Mouse (Mus musculus): Measurements from ENCODE around the gene Cav2.

DNA sequence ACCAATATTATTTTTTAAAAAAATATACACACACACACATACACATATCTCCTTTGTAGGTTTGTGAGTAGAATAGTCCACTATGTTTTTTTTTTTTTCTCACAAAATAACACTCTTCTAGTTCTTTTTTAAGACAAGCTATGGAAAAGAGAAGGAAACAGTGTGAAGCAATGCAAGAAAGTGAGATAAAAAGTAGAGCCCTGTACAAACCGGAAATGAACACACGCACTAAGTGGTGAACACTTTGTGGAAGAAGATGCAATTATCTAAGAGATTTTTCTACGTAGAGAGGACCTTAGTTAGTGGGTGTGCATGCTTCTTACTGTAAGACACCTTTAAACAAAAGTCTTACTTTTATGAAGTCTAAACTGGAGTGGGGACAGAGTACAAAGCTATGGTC, 33.3 kb upstream of the Cav2 start:
- TF ChIP-seq CTCF (IDR thresholded peaks at IDR 0.05; ENCODE audit: borderline replicate concordance, extremely low read depth, insufficient read depth, insufficient read length) = no peak
- no peak for TF ChIP-seq POLR2A (IDR thresholded peaks at IDR 0.05; ENCODE audit: borderline replicate concordance, extremely low read depth, insufficient read depth, insufficient read length, poor library complexity, severe bottlenecking)

Measured in brain, embryonic 14.5 days (tissue).